Mouse (Mus musculus): ENCODE results near the gene Borcs6.

The Borcs6 gene

GRCm38 (mm10) chr11:69048151-69048550 lies 11.4 kb upstream of the Borcs6 start:
- no peak for DNase-seq (ENCODE audit: low read depth, low spot score)

- DNase-seq (ENCODE audit: low read depth, low spot score): no peak
These were observed 8.8 kb upstream of the Borcs6 start for GRCm38 (mm10) chr11:69050748-69051147.

GRCm38 (mm10) chr11:69051771-69052170 lies 7.7 kb upstream of the Borcs6 start:
- no peak for DNase-seq (ENCODE audit: low read depth, low spot score)

- DNase-seq (ENCODE audit: low read depth, low spot score): no peak
These were observed 6.6 kb upstream of the Borcs6 start for GRCm38 (mm10) chr11:69052824-69053421.

- no peak for DNase-seq (ENCODE audit: low read depth, low spot score)
These were observed 5.7 kb upstream of the Borcs6 start for GRCm38 (mm10) chr11:69053848-69054247.

GRCm38 (mm10) chr11:69058265-69058664 lies 1.3 kb upstream of the Borcs6 start:
- no peak for DNase-seq (ENCODE audit: low read depth, low spot score)

GRCm38 (mm10) chr11:69058729-69059356 lies 674 bp upstream of the Borcs6 start:
- DNase-seq (ENCODE audit: low read depth, low spot score): no peak

- DNase-seq (ENCODE audit: low read depth, low spot score): peak; percentile 49
These were observed 476 bp downstream of the Borcs6 start for GRCm38 (mm10) chr11:69059975-69060411.

- peak; percentile 47 for DNase-seq (ENCODE audit: low read depth, low spot score)
These were observed 1.1 kb downstream of the Borcs6 start for GRCm38 (mm10) chr11:69060448-69061254.

- DNase-seq (ENCODE audit: low read depth, low spot score): peak; percentile 45
These were observed 1.9 kb downstream of the Borcs6 start for GRCm38 (mm10) chr11:69061255-69061912.

GRCm38 (mm10) chr11:69062194-69062760 lies 2.8 kb downstream of the Borcs6 start:
- peak; percentile 83 for DNase-seq (ENCODE audit: low read depth, low spot score)

- peak; percentile 94 for DNase-seq (ENCODE audit: low read depth, low spot score)
These were observed 3.3 kb downstream of the Borcs6 start for GRCm38 (mm10) chr11:69062761-69063224.

GRCm38 (mm10) chr11:69063413-69064201 lies 4.1 kb downstream of the Borcs6 start:
- DNase-seq (ENCODE audit: low read depth, low spot score): peak; percentile 81

- no peak for DNase-seq (ENCODE audit: low read depth, low spot score)
These were observed 5.0 kb downstream of the Borcs6 start for GRCm38 (mm10) chr11:69064259-69065133.

GRCm38 (mm10) chr11:69065394-69065925 lies 5.9 kb downstream of the Borcs6 start:
- DNase-seq (ENCODE audit: low read depth, low spot score): no peak

- peak; percentile 90 for DNase-seq (ENCODE audit: low read depth, low spot score)
These were observed 6.8 kb downstream of the Borcs6 start for GRCm38 (mm10) chr11:69066163-69066861.

GRCm38 (mm10) chr11:69066956-69067355 lies 7.4 kb downstream of the Borcs6 start:
- peak; percentile 95 for DNase-seq (ENCODE audit: low read depth, low spot score)

GRCm38 (mm10) chr11:69067601-69068000 lies 8.1 kb downstream of the Borcs6 start:
- peak; percentile 25 for DNase-seq (ENCODE audit: low read depth, low spot score)

- no peak for DNase-seq (ENCODE audit: low read depth, low spot score)
These were observed 10.6 kb downstream of the Borcs6 start for GRCm38 (mm10) chr11:69070093-69070492.

All from brain, adult 2 months (tissue).